Mouse (Mus musculus): ENCODE measurements around the gene Clp1.

DNA sequence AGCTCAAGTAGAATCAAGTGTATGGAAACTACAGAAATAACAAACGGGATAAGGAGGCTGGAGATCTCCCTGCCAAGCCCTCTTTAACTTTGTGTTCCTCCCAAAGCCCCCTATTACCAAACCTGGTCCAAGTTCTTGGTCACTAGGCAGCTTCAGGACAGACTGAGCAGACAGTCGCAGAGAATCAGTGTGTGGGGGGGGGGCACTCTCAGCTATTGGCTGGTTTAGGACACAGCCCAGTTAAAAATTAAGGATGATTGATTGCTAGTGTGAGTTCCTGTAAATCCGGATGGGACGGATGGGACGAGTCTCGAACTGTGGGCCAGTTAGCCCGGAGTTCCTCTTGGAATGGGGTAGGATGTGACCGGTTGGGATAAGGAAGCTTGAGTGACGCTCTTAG lies 48.1 kb upstream of the Clp1 start, which contains the start of gene Serping1:
- no peak for TF ChIP-seq CTCF (IDR thresholded peaks at IDR 0.05; ENCODE audit: borderline replicate concordance, insufficient read depth, low read depth, low read length)
- no peak for TF ChIP-seq POLR2A (IDR thresholded peaks at IDR 0.05; ENCODE audit: borderline replicate concordance, insufficient read depth, low read length)

Data from cerebellum, adult 2 months (tissue).